Mouse (Mus musculus) stomach, postnatal 0 days (tissue): Measurements from ENCODE around the gene Myo1f. TPM values are rescaled to one million over a fixed set of nuclear protein-coding genes. Genes with fewer than 3 reads are reported as not detected.

ENCODE experiments used
- ATAC-seq: fragments of 200-750 bp; cut with Nextera tagmentation; 2 replicates; pipeline ENCODE4 v1.8.0; 2017; ENCODE audit not compliant: low FRiP score, low TSS enrichment
- DNase-seq: peaks from one replicate; pipeline ENCODE4 v3.0.0-alpha.2; 2016; ENCODE audit warnings: low spot score
- H3K27ac ChIP-seq: fragments of 300-500 bp; sonication (generic); replicated peaks from 2 replicates; pipeline ENCODE4 v1.5.1; 2014; ENCODE audit warnings: mild to moderate bottlenecking, control low read depth
- H3K27me3 ChIP-seq: fragments of 300-500 bp; sonication (generic); 2 replicates; pipeline ENCODE4 v1.6.1; 2014; ENCODE audit warnings: low read length; ENCODE audit not compliant: control insufficient read depth, insufficient read depth
- H3K36me3 ChIP-seq: fragments of 300-500 bp; sonication (generic); 2 replicates; pipeline ENCODE4 v1.6.1; 2014; ENCODE audit warnings: low read length, mixed read lengths; ENCODE audit not compliant: control insufficient read depth, insufficient read depth
- H3K4me1 ChIP-seq: fragments of 300-500 bp; sonication (generic); replicated peaks from 2 replicates; pipeline ENCODE4 v1.6.1; 2014; ENCODE audit warnings: antibody characterized with exemption; ENCODE audit not compliant: control insufficient read depth, insufficient read depth
- H3K4me2 ChIP-seq: fragments of 300-500 bp; sonication (generic); replicated peaks from 2 replicates; pipeline ENCODE4 v1.6.1; 2014; ENCODE audit warnings: low read depth, mild to moderate bottlenecking, control low read depth, moderate library complexity
- H3K4me3 ChIP-seq: fragments of 300-500 bp; sonication (generic); 2 replicates; pipeline ENCODE4 v1.5.1; 2014; ENCODE audit warnings: low read depth, low read length, control low read depth
- H3K9ac ChIP-seq: fragments of 300-500 bp; sonication (generic); 2 replicates; pipeline ENCODE4 v1.6.1; 2014; ENCODE audit warnings: mild to moderate bottlenecking, low read length, control low read depth, mixed read lengths
- H3K9me3 ChIP-seq: fragments of 300-500 bp; sonication (generic); 2 replicates; pipeline ENCODE4 v1.6.1; 2016; ENCODE audit warnings: low read length; ENCODE audit not compliant: control insufficient read depth
- CTCF ChIP-seq: IDR thresholded peaks from 2 replicates; pipeline ENCODE4 v1.5.1; 2016; ENCODE audit warnings: antibody characterized with exemption, low read depth, mild to moderate bottlenecking, moderate library complexity
- EP300 ChIP-seq: optimal IDR thresholded peaks from 2 replicates; pipeline ENCODE3; 2016; ENCODE audit warnings: antibody characterized with exemption
- WGBS: fragments of 180-500 bp; shearing (Covaris S2); extraction: QIAGEN DNeasy Blood & Tissue Kit; methylation state at CpG from one replicate; pipeline ENCODE4 v1.1.7; 2014; 5-methylcytosine and 5-hydroxymethylcytosine counted together
- polyA plus RNA-seq: library from polyadenylated mRNA; unstranded; fragments of >200 nt; fragmentation: Nextera tagmentation; extraction: Ambion mirVana; gene quantifications from 2 replicates; pipeline ENCODE4 v1.2.1, GENCODE M21; 2015

Myo1f gene
- polyA plus RNA-seq, result 0.98 and 1.5 TPM in 2 replicates

- no peaks in the 10 kb centered on the region for H3K27me3 ChIP-seq
- H3K4me3 ChIP-seq, result no peak within 1 kb of the TSS
- no peak within 1 kb of the TSS for H3K27ac ChIP-seq
- H3K9ac ChIP-seq, result no peak within 1 kb of the TSS
- ATAC-seq (no peak), DNase-seq (no peak)
- no peak within 1 kb of the TSS for H3K4me2 ChIP-seq
- no peaks in the 10 kb centered on the region for H3K9me3 ChIP-seq
- H3K4me1 ChIP-seq, result no peaks in the 10 kb centered on the region
- TF ChIP-seq CTCF, result no peak
- TF ChIP-seq EP300, result no peak
- 36% methylated on average over 6 of the region's 6 CpGs for WGBS
- H3K36me3 ChIP-seq, result 0 out of 2 replicates have a peak, but pooled peaks cover 2% of the 10 kb centered on the region
Measured at GRCm38 (mm10) chr17:33555223-33555855, at the start of gene Myo1f. Myo1f (plus strand) TSS chr17:33555707.

GRCm38 (mm10) chr17:33508386-33508785 lies 47.1 kb upstream of the Myo1f start:
- Histone ChIP-seq H3K27ac (no peak overlapping the region), H3K4me1 (peaks cover 5% of the 10 kb centered on the region; the same call in 1 of the 2 replicates), H3K27me3 (no peaks in the 10 kb centered on the region), H3K4me2 (no peak overlapping the region), H3K4me3 (no peak overlapping the region), H3K9ac (no peak overlapping the region), H3K9me3 (no peaks in the 10 kb centered on the region), H3K36me3 (no peaks in the 10 kb centered on the region)
- 93% methylated on average over 1 of the region's 1 CpGs for WGBS
- no peak for TF ChIP-seq CTCF
- no peak for TF ChIP-seq EP300
- DNase-seq (no peak), ATAC-seq (no peak)

- Histone ChIP-seq H3K36me3 (no peaks in the 10 kb centered on the region), H3K27me3 (no peaks in the 10 kb centered on the region), H3K4me1 (no peaks in the 10 kb centered on the region), H3K27ac (no peak overlapping the region), H3K4me3 (no peak overlapping the region), H3K9me3 (no peaks in the 10 kb centered on the region), H3K4me2 (no peak overlapping the region), H3K9ac (no peak overlapping the region)
- ATAC-seq (no peak), DNase-seq (no peak)
- no peak for TF ChIP-seq EP300
- no peak for TF ChIP-seq CTCF
- 46% methylated on average over 5 of the region's 5 CpGs for WGBS
Measured at GRCm38 (mm10) chr17:33510172-33510571, 45.3 kb upstream of the Myo1f start.

- ATAC-seq (no peak), DNase-seq (no peak)
- no peaks in the 10 kb centered on the region for H3K36me3 ChIP-seq
- no peaks in the 10 kb centered on the region for H3K4me1 ChIP-seq
- no peak for TF ChIP-seq EP300
- WGBS, result 20% methylated on average over 2 of the region's 2 CpGs
- no peak overlapping the region for H3K4me2 ChIP-seq
- no peak overlapping the region for H3K27ac ChIP-seq
- H3K4me3 ChIP-seq, result no peak overlapping the region
- no peaks in the 10 kb centered on the region for H3K9me3 ChIP-seq
- H3K9ac ChIP-seq, result no peak overlapping the region
- no peaks in the 10 kb centered on the region for H3K27me3 ChIP-seq
Measured at GRCm38 (mm10) chr17:33512441-33513415, 42.8 kb upstream of the Myo1f start.

GRCm38 (mm10) chr17:33513874-33514273 lies 41.6 kb upstream of the Myo1f start:
- 91% methylated on average over 5 of the region's 5 CpGs for WGBS
- no peaks in the 10 kb centered on the region for H3K4me1 ChIP-seq
- H3K4me2 ChIP-seq, result no peak overlapping the region
- H3K36me3 ChIP-seq, result no peaks in the 10 kb centered on the region
- no peak overlapping the region for H3K9ac ChIP-seq
- H3K9me3 ChIP-seq, result no peaks in the 10 kb centered on the region
- DNase-seq, result no peak
- no peaks in the 10 kb centered on the region for H3K27me3 ChIP-seq
- H3K27ac ChIP-seq, result no peak overlapping the region
- TF ChIP-seq CTCF (peak; percentile 54), EP300 (no peak)
- no peak overlapping the region for H3K4me3 ChIP-seq
- ATAC-seq, result no peak

- no peak for DNase-seq
- Histone ChIP-seq H3K27ac (no peak overlapping the region), H3K4me3 (no peak overlapping the region)
Measured at GRCm38 (mm10) chr17:33520366-33520765, 35.1 kb upstream of the Myo1f start.

More at GRCm38 (mm10) chr17:33520366-33520765, 35.1 kb upstream of the Myo1f start:
- TF ChIP-seq EP300 (no peak), CTCF (no peak)
- H3K4me1 ChIP-seq, result 0 out of 2 replicates have a peak, but pooled peaks cover 2% of the 10 kb centered on the region
- no peak overlapping the region for H3K4me2 ChIP-seq
- no peaks in the 10 kb centered on the region for H3K36me3 ChIP-seq
- ATAC-seq, result no peak
- no peaks in the 10 kb centered on the region for H3K9me3 ChIP-seq
- 9% methylated on average over 1 of the region's 1 CpGs for WGBS
- H3K9ac ChIP-seq, result no peak overlapping the region
- H3K27me3 ChIP-seq, result no peaks in the 10 kb centered on the region
